Mouse (Mus musculus) frontal cortex, adult (tissue): ENCODE results near the gene Fam180a.

Source experiments
- ATAC-seq: cut with Nextera tagmentation; 2 replicates; pipeline ENCODE4 v1.9.2; 2017; ENCODE audit warnings: mild to moderate bottlenecking, moderate library complexity, mixed read lengths; ENCODE audit not compliant: low TSS enrichment

Fam180a gene

GRCm38 (mm10) chr6:35313520-35313919 lies 12.4 kb downstream of the Fam180a start:
- no peak for ATAC-seq

DNA sequence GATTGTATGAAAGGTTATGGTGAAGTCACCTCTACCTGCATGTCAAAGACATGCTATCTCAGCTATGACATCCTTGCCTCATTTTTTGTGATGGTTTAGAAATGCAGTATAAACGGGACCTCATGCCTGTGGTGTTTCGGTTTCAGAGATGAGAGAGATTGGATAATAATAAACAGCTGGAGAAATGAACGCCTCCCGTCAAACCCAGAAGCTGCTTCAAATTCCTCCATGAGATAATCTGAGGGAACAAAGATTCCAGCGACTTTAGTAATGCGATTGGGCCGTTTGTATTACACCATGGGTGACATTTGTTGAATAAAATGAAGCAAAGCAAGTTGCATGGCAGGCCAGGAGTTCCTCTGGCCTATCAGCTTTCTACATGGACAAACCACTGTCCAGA lies 16.5 kb downstream of the Fam180a start:
- ATAC-seq: no peak

DNA sequence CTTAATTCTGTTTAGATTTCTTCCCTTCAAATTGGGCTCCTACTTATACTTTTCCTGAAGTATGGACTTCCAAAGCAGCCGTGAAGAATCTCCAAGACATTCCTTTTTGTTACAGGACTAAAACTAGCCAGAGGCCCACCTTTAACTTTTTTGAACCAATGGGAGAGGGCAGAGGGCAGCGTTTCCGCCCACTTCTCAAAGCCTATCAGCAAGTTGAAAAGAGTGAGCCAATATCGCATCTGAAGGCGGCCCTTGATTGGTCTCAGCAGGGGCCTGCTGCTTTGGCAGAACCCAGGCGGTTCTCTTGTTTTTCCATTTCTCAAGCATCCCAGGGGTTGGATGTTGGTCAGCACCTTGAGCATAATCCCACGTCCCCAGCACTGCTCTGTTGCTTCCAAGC lies 17.9 kb downstream of the Fam180a start, which contains the start of gene Slc13a4:
Gene Slc13a4 (minus strand): TSS at position 95 of the 400 bp plus-strand sequence.
- no peak for ATAC-seq

DNA sequence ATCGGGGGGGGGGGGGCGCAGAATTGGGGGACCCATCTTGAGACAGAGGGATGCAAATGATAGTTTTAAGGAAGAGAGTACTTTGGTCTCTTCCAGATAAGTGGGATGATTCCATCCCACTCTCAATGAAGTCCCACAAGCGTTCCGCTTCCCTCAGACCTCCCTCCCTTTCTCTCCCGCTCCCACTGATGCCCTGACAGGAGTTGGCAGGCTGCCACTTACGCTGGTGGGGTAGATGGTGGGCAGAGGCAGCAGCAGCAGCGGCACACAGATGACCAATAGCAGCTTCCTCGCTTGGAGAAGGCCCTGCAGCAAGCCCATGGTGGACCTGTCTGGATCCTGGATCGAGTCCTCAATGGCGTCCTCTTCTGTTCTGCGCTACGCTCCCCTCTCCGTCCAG lies 18.8 kb downstream of the Fam180a start:
- no peak for ATAC-seq

GRCm38 (mm10) chr6:35303355-35303900 lies 22.5 kb downstream of the Fam180a start:
- ATAC-seq: no peak

DNA sequence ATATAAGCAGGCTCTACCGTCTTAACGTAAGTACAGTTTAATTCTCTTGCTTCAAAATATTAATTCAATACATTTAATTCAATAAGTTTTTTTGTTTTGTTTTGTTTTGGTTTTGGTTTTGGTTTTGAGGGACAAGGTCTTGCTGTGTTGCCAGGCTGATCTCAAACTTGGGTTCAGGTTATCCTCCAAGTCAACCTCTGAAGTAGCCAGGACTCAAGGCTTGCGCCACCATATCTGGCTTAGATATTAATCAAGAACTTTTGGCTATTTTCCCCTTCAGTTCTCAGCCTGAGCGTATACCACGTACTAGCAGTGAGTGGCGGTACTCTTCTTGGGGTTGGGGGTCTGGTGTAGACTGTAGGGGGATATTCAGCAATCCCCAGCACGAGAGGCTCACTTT lies 23.4 kb downstream of the Fam180a start:
- no peak for ATAC-seq

DNA sequence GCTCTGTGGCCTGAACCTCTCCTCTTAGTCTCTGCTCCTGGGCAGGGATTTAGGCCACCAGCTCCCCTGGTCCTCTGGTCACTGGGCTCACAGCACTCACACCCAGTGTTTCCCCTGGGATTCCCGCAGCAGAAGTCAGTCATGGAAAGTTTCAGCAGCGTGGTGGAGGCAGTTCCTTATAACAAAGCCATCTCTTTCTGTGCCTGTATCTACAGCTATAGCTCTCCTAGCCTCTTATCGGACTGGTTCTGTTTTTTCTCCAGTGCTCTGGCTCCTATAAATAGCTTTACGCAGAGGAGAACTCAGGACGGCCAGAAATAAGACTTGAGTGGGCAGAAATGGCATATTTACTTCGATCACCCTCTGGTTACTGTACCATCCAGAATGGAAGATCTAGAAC lies 27.6 kb downstream of the Fam180a start:
- peak; percentile 71 for ATAC-seq

- no peak for ATAC-seq
Measured at GRCm38 (mm10) chr6:35297516-35298227, 28.3 kb downstream of the Fam180a start.

- ATAC-seq: no peak
Measured at GRCm38 (mm10) chr6:35297001-35297400, 28.9 kb downstream of the Fam180a start.

DNA sequence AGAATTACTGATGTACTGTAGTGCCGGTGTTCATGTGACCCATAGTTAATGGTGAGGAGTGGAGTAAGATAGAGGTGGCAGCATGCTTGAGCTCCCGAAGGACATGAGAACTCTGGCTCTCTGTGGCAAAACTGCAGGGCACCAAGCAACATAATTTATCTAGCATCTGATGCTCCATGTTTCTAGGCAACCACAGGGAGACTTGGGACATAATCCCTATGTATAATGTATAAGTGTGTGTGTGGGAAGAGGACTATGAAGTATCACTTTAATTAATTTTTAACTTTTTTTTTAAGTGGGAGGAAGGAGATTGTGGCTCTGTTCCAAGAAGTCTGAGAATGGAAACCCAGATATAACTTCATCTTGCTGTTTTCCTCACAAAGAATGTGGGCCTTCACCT lies 31.0 kb downstream of the Fam180a start:
- peak; percentile 62 for ATAC-seq

DNA sequence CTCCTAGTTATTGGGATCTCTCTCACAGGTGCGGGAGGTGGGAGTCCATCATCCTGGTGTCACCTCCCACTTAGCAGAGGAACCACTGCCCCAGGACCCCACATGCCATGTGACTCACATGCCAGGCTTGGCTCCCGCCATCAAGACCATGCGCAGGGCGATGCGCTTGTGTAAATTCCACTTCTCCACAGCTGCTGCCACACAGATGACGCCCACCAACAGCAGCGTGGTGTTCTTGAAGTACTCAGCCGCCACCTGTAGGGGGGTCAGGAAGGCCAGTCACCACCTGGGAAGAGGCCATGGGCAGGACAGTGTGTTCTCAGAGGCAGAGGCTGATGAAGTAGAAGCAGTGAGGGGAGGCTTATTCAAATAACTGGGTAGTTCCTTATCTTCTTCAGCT lies 36.3 kb downstream of the Fam180a start:
- ATAC-seq: no peak

- peak; percentile 62 for ATAC-seq
Measured at GRCm38 (mm10) chr6:35288920-35289319, 37.0 kb downstream of the Fam180a start.

GRCm38 (mm10) chr6:35288114-35288761 lies 37.7 kb downstream of the Fam180a start:
- peak; percentile 88 for ATAC-seq

GRCm38 (mm10) chr6:35279306-35279705 lies 46.6 kb downstream of the Fam180a start:
- no peak for ATAC-seq

- ATAC-seq: no peak
Measured at GRCm38 (mm10) chr6:35277903-35278587, 47.9 kb downstream of the Fam180a start.

DNA sequence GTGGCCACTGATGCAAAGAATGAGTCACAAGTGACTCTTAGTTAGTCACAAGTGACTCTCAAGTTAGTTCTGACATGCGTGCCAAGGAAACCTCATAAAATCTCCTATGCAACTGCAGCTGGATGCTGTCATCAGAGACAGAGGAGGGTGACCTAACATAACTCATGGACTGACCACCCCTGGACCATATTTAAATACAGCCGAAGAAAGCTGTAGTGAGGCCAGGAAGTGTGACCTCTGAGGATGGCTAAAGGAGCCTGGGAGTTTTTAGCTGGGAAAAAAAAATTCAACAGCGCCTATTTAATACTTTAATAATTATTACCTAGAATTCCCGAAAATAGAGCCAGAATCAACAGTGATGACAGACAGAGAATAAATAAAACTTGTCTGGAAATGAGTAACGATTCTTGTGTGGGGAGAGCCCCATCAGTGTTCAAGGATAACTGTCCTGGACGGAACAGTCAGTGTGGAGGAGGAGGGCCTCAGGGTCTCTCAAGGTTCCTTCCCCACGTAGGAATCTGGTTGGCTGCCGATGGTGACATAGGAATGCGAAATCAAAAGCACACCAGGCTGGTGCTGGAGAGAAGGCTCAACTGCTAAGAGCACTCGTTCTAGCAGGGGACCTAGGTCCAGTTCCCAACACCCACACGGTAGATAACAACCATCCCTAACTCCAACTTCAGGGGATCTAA lies 52.4 kb downstream of the Fam180a start:
- no peak for ATAC-seq

GRCm38 (mm10) chr6:35271868-35272765 lies 53.8 kb downstream of the Fam180a start:
- ATAC-seq: no peak

- no peak for ATAC-seq
Measured at GRCm38 (mm10) chr6:35271094-35271855, 54.7 kb downstream of the Fam180a start.

- ATAC-seq: no peak
Measured at GRCm38 (mm10) chr6:35269643-35270042, 56.3 kb downstream of the Fam180a start.

GRCm38 (mm10) chr6:35268711-35269110 lies 57.2 kb downstream of the Fam180a start:
- no peak for ATAC-seq
